Mouse (Mus musculus) NIH3T3 (cell line): ENCODE data around the gene Il21r.

ENCODE experiments used
- DNase-seq: peaks from one replicate; pipeline ENCODE4 v3.0.0-alpha.2; 2012; ENCODE audit warnings: low read depth

The Il21r gene

GRCm38 (mm10) chr7:125600612-125601279, 2.5 kb upstream of the Il21r start:
- DNase-seq: no peak

GRCm38 (mm10) chr7:125601280-125601670, 2.0 kb upstream of the Il21r start:
- DNase-seq: no peak

- DNase-seq: no peak
Measured at GRCm38 (mm10) chr7:125601821-125602448, 1.3 kb upstream of the Il21r start.

- no peak for DNase-seq
Measured at GRCm38 (mm10) chr7:125604362-125605319, 1.4 kb downstream of the Il21r start.

GRCm38 (mm10) chr7:125605725-125606139, 2.5 kb downstream of the Il21r start:
- DNase-seq: no peak

- DNase-seq: no peak
Measured at GRCm38 (mm10) chr7:125606265-125607164, 3.3 kb downstream of the Il21r start.

- DNase-seq: no peak
Measured at GRCm38 (mm10) chr7:125607384-125608182, 4.4 kb downstream of the Il21r start.

GRCm38 (mm10) chr7:125608183-125608688, 5.0 kb downstream of the Il21r start:
- no peak for DNase-seq

- DNase-seq: no peak
Measured at GRCm38 (mm10) chr7:125613579-125613978, 10.3 kb downstream of the Il21r start.

GRCm38 (mm10) chr7:125615453-125615852, 12.2 kb downstream of the Il21r start:
- no peak for DNase-seq

GRCm38 (mm10) chr7:125618016-125618415, 14.8 kb downstream of the Il21r start:
- no peak for DNase-seq

GRCm38 (mm10) chr7:125620077-125620476, 16.8 kb downstream of the Il21r start:
- no peak for DNase-seq

- peak; percentile 14 for DNase-seq
Measured at GRCm38 (mm10) chr7:125622741-125623685, 19.8 kb downstream of the Il21r start.

- DNase-seq: no peak
Measured at GRCm38 (mm10) chr7:125625219-125625618, 22.0 kb downstream of the Il21r start.

GRCm38 (mm10) chr7:125625829-125626228, 22.6 kb downstream of the Il21r start:
- DNase-seq: no peak

- DNase-seq: no peak
Measured at GRCm38 (mm10) chr7:125630317-125630716, 27.1 kb downstream of the Il21r start.

- no peak for DNase-seq
Measured at GRCm38 (mm10) chr7:125630989-125631388, 27.8 kb downstream of the Il21r start.

- DNase-seq: no peak
Measured at GRCm38 (mm10) chr7:125637220-125638140, 34.3 kb downstream of the Il21r start.
